Mouse (Mus musculus): ENCODE measurements around the gene B3galt1. TPM values are rescaled to one million over a fixed set of nuclear protein-coding genes. Genes with fewer than 3 reads are reported as not detected.

The B3galt1 gene
- polyA plus RNA-seq, 1 experiment, result not detected

DNA sequence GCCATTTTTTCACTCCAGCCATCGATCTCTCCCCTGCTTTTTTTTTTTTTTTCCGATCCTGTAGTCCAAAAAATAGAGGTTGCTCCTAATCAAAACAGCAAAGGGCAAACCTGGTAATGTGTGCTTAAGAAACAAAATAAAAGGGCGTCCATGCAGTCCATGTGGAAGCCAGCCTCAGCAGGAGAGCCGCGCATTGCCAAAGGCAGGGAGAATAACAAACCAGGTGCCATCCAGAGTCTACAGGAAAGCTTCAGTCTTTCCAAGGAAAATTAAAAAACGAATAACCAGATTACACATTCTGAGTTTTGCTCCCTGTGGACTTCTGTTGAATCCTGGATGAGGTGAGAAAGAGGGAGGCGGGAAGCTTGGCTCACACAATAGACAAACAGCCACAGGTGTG, 405.4 kb downstream of the B3galt1 start:
- H3K9me3 ChIP-seq, result 0 out of 2 replicates have a peak, but pooled peaks cover 7% of the 10 kb centered on the region
- no peaks in the 10 kb centered on the region for H3K36me3 ChIP-seq (replicated peaks; ENCODE audit: low read length)
- H3K4me3 ChIP-seq (replicated peaks), result no peak overlapping the region
- H3K4me1 ChIP-seq, result no peaks in the 10 kb centered on the region
- no peaks in the 10 kb centered on the region for H3K27me3 ChIP-seq (replicated peaks)
- TF ChIP-seq GATA1 (IDR thresholded peaks at IDR 0.05; ENCODE audit: borderline replicate concordance, low read length) (no peak), FLI1 (IDR thresholded peaks at IDR 0.05; ENCODE audit: low read length) (no peak)

DNA sequence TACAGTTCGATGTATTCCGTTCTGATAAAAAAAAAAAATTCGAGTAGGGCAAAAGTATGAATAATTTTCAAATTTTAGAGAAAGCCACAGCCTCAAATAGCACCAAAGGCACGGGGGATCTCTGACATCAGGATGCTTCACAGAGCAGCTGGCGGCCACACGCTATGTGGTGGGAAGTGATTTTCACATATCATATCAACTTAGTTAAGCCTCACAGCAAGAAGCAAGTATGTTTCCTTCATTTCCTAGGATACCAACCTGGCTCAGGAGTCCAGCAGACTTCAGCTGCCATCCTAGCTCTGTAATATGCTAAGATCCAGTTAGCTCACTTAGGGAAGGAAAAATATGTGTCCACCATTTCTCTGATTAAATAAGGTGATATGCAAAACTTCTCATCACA, 405.9 kb downstream of the B3galt1 start:
- H3K9me3 ChIP-seq, result 0 out of 2 replicates have a peak, but pooled peaks cover 7% of the 10 kb centered on the region
- no peaks in the 10 kb centered on the region for H3K36me3 ChIP-seq (replicated peaks; ENCODE audit: low read length)
- no peaks in the 10 kb centered on the region for H3K4me1 ChIP-seq
- TF ChIP-seq FLI1 (IDR thresholded peaks at IDR 0.05; ENCODE audit: low read length) (no peak), GATA1 (IDR thresholded peaks at IDR 0.05; ENCODE audit: borderline replicate concordance, low read length) (no peak)
- H3K27me3 ChIP-seq (replicated peaks), result no peaks in the 10 kb centered on the region
- no peak overlapping the region for H3K4me3 ChIP-seq (replicated peaks)

DNA sequence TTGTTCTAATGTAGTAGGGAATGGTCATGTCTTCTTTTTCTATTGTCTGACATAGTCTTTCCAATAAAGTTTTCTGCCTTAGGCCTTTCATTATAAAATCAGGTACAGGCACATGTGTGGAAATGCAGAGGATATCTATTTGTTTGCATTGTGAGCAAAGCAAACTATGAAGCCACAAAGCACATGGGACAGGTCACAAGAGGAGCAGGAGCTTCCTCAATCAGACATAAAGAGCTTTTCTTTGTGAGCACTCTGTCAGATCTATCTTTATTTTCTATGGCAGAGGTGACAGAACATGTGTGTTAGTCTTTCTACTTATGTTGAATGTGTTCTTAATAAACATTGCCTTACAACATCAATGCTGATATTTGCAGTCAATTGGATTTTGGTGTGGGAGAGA, 410.1 kb downstream of the B3galt1 start:
- H3K9me3 ChIP-seq, result peaks cover 12% of the 10 kb centered on the region
- H3K4me3 ChIP-seq (replicated peaks), result no peak overlapping the region
- TF ChIP-seq FLI1 (IDR thresholded peaks at IDR 0.05; ENCODE audit: low read length) (no peak), GATA1 (IDR thresholded peaks at IDR 0.05; ENCODE audit: borderline replicate concordance, low read length) (no peak)
- no peaks in the 10 kb centered on the region for H3K4me1 ChIP-seq
- no peaks in the 10 kb centered on the region for H3K36me3 ChIP-seq (replicated peaks; ENCODE audit: low read length)
- H3K27me3 ChIP-seq (replicated peaks), result no peaks in the 10 kb centered on the region

DNA sequence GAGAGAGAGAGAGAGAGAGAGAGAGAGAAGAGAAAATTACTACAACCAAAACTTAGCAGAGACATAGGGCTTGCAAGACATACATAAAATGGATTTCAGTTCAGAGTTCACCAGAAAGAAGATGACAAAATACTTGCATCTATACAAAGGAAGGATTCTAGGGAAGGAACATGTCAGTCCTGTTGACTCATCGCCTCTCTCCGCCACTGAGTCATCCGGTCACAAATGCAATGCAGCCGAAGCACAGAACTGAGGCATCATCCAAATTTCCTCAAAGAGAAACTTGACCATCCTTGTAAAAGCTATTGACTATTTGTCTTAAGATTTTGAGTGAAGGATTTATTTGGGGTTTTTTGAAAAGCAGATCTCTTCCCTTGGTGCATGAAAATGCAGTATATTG, 410.8 kb downstream of the B3galt1 start:
- Histone ChIP-seq H3K4me3 (replicated peaks) (no peak overlapping the region), H3K36me3 (replicated peaks; ENCODE audit: low read length) (no peaks in the 10 kb centered on the region), H3K9me3 (peaks cover 12% of the 10 kb centered on the region), H3K27me3 (replicated peaks) (no peaks in the 10 kb centered on the region), H3K4me1 (no peaks in the 10 kb centered on the region)
- TF ChIP-seq GATA1 (IDR thresholded peaks at IDR 0.05; ENCODE audit: borderline replicate concordance, low read length) (no peak), FLI1 (IDR thresholded peaks at IDR 0.05; ENCODE audit: low read length) (no peak)

DNA sequence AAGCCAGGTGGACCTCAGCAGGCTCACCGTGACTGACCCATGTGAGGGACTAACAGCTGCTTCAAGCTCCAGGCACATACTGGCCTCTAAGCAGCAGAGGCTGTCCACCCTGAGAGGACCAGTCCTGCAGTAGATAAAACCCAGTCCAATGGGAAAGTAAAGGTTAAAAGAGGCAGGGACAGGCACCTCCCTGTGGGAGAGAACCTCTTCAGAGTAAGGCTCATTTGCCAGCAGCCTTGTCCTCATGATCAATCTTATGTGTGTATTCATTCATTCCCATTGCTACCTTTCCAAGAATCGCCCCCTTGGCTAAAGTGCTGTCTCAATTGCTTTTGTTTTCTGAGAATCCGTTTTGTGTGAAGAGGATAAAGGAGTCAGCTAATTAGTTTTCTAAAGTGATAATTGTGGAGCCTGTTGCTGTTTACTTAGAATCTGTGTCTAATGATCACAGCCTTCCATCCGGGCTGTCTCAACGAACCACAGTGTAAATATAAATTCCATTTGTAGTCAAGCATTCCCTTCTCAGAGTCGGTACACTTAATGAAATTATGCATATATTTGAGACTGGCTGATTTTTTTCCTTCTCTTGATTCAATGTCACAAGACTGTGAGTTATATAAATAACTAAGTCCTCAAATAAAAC, 412.1 kb downstream of the B3galt1 start:
- TF ChIP-seq GATA1 (IDR thresholded peaks at IDR 0.05; ENCODE audit: borderline replicate concordance, low read length) (no peak), FLI1 (IDR thresholded peaks at IDR 0.05; ENCODE audit: low read length) (no peak)
- H3K27me3 ChIP-seq (replicated peaks), result no peaks in the 10 kb centered on the region

DNA sequence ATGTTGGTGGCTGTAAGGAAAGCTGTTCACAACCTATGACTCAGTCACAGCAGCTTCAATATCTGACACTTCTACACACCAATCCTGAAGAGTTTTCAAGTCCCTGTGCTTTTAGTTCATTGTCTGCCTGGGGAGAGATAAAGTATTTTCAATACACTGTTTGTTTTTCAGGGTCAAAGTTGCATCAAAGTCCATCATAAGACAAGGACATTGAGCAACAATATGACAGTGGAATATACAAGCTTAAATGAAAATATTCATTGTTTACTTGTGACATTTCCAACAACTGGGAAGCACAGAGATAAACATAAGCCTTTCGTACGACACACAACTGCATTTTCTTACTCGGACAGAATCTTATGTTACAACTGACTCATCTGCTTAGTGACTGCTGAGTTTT, 417.9 kb downstream of the B3galt1 start:
- Histone ChIP-seq H3K4me1 (no peaks in the 10 kb centered on the region), H3K9me3 (peaks cover 4% of the 10 kb centered on the region; the same call in 1 of the 2 replicates), H3K36me3 (replicated peaks; ENCODE audit: low read length) (no peaks in the 10 kb centered on the region), H3K27me3 (replicated peaks) (no peaks in the 10 kb centered on the region), H3K4me3 (replicated peaks) (no peak overlapping the region)
- TF ChIP-seq GATA1 (IDR thresholded peaks at IDR 0.05; ENCODE audit: borderline replicate concordance, low read length) (no peak), FLI1 (IDR thresholded peaks at IDR 0.05; ENCODE audit: low read length) (no peak)

More for the DNA sequence above, 412.1 kb downstream of the B3galt1 start:
- H3K9me3 ChIP-seq, result peaks cover 16% of the 10 kb centered on the region
- no peaks in the 10 kb centered on the region for H3K4me1 ChIP-seq
- H3K4me3 ChIP-seq (replicated peaks), result no peak overlapping the region
- H3K36me3 ChIP-seq (replicated peaks; ENCODE audit: low read length), result no peaks in the 10 kb centered on the region

DNA sequence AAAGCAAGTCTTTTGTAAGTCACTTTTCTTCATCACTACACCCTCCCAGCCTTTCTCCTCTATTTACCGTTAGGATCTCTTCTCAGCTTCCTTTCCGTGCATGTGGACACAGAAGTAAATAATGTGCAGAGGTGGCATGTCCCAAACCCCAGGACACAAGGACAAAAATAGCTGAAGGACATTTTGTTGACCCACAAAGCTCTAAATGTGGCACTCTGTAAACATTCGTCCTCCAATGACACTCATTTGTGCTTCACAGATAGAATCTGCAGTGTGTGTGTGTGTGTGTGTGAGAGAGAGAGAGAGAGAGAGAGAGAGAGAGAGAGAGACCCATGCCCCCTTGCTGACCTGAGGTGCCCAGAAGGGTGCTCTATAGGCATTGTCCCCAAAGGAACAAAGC, 419.5 kb downstream of the B3galt1 start:
- no peaks in the 10 kb centered on the region for H3K27me3 ChIP-seq (replicated peaks)
- no peaks in the 10 kb centered on the region for H3K4me1 ChIP-seq
- H3K9me3 ChIP-seq, result peaks cover 4% of the 10 kb centered on the region; the same call in 1 of the 2 replicates
- TF ChIP-seq FLI1 (IDR thresholded peaks at IDR 0.05; ENCODE audit: low read length), result no peak
- no peak for TF ChIP-seq GATA1 (IDR thresholded peaks at IDR 0.05; ENCODE audit: borderline replicate concordance, low read length)
- H3K4me3 ChIP-seq (replicated peaks), result no peak overlapping the region
- H3K36me3 ChIP-seq (replicated peaks; ENCODE audit: low read length), result no peaks in the 10 kb centered on the region

DNA sequence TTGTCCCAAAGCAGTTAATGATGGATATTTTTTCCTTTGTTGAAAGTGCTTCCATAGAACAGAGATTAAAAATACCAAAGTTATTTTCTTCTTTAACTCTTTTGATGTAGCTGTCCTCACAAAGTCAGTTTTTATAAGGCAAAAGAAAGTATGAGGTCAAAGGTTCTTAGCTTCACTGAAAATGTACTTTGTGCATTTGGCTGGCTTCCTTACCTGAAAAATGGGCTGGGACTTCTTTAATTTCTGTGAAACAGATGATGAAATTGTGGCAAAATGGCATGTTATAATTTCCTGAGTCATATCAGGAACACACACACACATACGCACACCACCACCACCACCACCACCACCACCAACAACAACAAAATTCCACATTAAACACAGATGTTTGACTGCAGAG, 427.8 kb downstream of the B3galt1 start:
- Histone ChIP-seq H3K4me3 (replicated peaks) (no peak overlapping the region), H3K4me1 (no peaks in the 10 kb centered on the region), H3K27me3 (replicated peaks) (no peaks in the 10 kb centered on the region), H3K36me3 (replicated peaks; ENCODE audit: low read length) (no peaks in the 10 kb centered on the region), H3K9me3 (no peaks in the 10 kb centered on the region)
- TF ChIP-seq FLI1 (IDR thresholded peaks at IDR 0.05; ENCODE audit: low read length) (no peak), GATA1 (IDR thresholded peaks at IDR 0.05; ENCODE audit: borderline replicate concordance, low read length) (no peak)

DNA sequence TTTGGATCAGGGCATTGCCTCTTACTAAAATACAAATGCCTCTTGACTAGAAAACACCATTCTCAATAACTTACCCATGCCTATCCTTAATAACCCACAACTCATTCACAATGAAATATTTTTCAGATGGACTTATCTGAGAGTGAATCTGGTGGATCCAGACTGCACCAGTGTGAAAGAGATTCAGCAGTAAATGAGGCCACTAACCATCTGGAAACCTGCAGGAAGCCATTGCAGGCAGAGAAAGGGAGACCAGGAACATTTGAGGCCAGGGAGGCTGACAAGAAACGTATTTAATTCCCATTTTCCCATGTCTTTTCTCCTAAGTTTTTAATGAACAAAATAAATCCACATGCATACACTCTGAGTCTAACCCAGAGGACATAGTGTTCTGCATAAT, 437.4 kb downstream of the B3galt1 start:
- Histone ChIP-seq H3K27me3 (replicated peaks) (no peaks in the 10 kb centered on the region), H3K9me3 (peaks cover 5% of the 10 kb centered on the region; the same call in 1 of the 2 replicates), H3K4me1 (no peaks in the 10 kb centered on the region), H3K36me3 (replicated peaks; ENCODE audit: low read length) (no peaks in the 10 kb centered on the region), H3K4me3 (replicated peaks) (no peak overlapping the region)
- TF ChIP-seq GATA1 (IDR thresholded peaks at IDR 0.05; ENCODE audit: borderline replicate concordance, low read length), result no peak
- TF ChIP-seq FLI1 (IDR thresholded peaks at IDR 0.05; ENCODE audit: low read length), result no peak

DNA sequence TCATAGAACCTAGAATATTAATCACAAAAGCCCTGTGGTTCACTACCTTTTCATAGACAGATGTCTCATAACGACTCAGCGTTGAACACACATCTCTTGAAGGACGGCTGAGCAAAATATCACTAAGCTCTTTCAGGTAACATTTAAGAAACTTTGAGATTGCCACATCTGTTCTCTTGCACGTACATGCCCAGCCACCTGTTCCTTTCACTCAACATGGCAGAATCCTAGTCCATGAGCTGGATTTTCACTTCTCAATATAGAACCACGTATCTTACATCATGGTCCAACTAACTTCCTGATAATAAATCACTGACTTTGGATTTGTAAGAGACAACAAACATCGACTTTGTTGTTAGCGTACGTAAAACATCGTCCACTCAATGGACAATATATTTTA, 439.5 kb downstream of the B3galt1 start:
- Histone ChIP-seq H3K27me3 (replicated peaks) (no peaks in the 10 kb centered on the region), H3K4me1 (no peaks in the 10 kb centered on the region), H3K9me3 (peaks cover 13% of the 10 kb centered on the region), H3K36me3 (replicated peaks; ENCODE audit: low read length) (no peaks in the 10 kb centered on the region), H3K4me3 (replicated peaks) (no peak overlapping the region)
- TF ChIP-seq GATA1 (IDR thresholded peaks at IDR 0.05; ENCODE audit: borderline replicate concordance, low read length) (no peak), FLI1 (IDR thresholded peaks at IDR 0.05; ENCODE audit: low read length) (no peak)
